Mouse (Mus musculus) lung, postnatal 0 days (tissue): ENCODE results near the gene Endog.

Experiments used
- CTCF ChIP-seq: IDR thresholded peaks from 2 replicates; pipeline ENCODE4 v1.5.1; 2016; ENCODE audit warnings: antibody characterized with exemption, mild to moderate bottlenecking
- EP300 ChIP-seq: IDR thresholded peaks from 2 replicates; pipeline ENCODE4 v1.6.1; 2016; ENCODE audit warnings: antibody characterized with exemption, mild to moderate bottlenecking, control low read depth

GRCm38 (mm10) chr2:30185681-30186080, 14.4 kb downstream of the Endog start:
- no peak for TF ChIP-seq EP300
- TF ChIP-seq CTCF = no peak
